Mouse (Mus musculus) embryo, embryonic 11.5 days (tissue): Measurements from ENCODE around the gene Ifnlr1.
"Not testable (repeated sequence)": the region's sequence is repeated elsewhere in the genome, so short reads cannot be mapped to it uniquely, and the experiment has no call there.

Experiments used
- DNase-seq: peaks from one replicate; pipeline ENCODE4 v3.0.0-alpha.2; 2012; ENCODE audit warnings: low read depth, low spot score

Ifnlr1 gene

GRCm38 (mm10) chr4:135685906-135686567 lies at the start of gene Ifnlr1:
TSS of gene Ifnlr1 (plus strand) at chr4:135686287.
- no peak for DNase-seq

- not testable (repeated sequence) for DNase-seq
Measured at GRCm38 (mm10) chr4:135641302-135642079, 44.6 kb upstream of the Ifnlr1 start.

- DNase-seq, result no peak
Measured at GRCm38 (mm10) chr4:135645022-135645637, 41.0 kb upstream of the Ifnlr1 start.

- DNase-seq, result no peak
Measured at GRCm38 (mm10) chr4:135652966-135653607, 33.0 kb upstream of the Ifnlr1 start.

GRCm38 (mm10) chr4:135653956-135654355 lies 32.1 kb upstream of the Ifnlr1 start:
- DNase-seq, result no peak

- DNase-seq, result no peak
Measured at GRCm38 (mm10) chr4:135655499-135655898, 30.6 kb upstream of the Ifnlr1 start.

GRCm38 (mm10) chr4:135656094-135656589 lies 29.9 kb upstream of the Ifnlr1 start:
- DNase-seq, result no peak

GRCm38 (mm10) chr4:135658484-135658883 lies 27.6 kb upstream of the Ifnlr1 start:
- no peak for DNase-seq

- DNase-seq, result no peak
Measured at GRCm38 (mm10) chr4:135658899-135659298, 27.2 kb upstream of the Ifnlr1 start.

- no peak for DNase-seq
Measured at GRCm38 (mm10) chr4:135661082-135661809, 24.8 kb upstream of the Ifnlr1 start.

- DNase-seq, result no peak
Measured at GRCm38 (mm10) chr4:135661994-135662393, 24.1 kb upstream of the Ifnlr1 start.

- DNase-seq, result no peak
Measured at GRCm38 (mm10) chr4:135664656-135665055, 21.4 kb upstream of the Ifnlr1 start.

GRCm38 (mm10) chr4:135666192-135666975 lies 19.7 kb upstream of the Ifnlr1 start:
- DNase-seq, result no peak

- DNase-seq, result peak; percentile 61
Measured at GRCm38 (mm10) chr4:135667266-135667844, 18.7 kb upstream of the Ifnlr1 start.

GRCm38 (mm10) chr4:135673507-135673906 lies 12.6 kb upstream of the Ifnlr1 start:
- DNase-seq, result no peak

- DNase-seq, result no peak
Measured at GRCm38 (mm10) chr4:135674993-135675392, 11.1 kb upstream of the Ifnlr1 start.

GRCm38 (mm10) chr4:135676476-135676875 lies 9.6 kb upstream of the Ifnlr1 start:
- no peak for DNase-seq

GRCm38 (mm10) chr4:135679316-135679715 lies 6.8 kb upstream of the Ifnlr1 start:
- no peak for DNase-seq

GRCm38 (mm10) chr4:135681789-135682188 lies 4.3 kb upstream of the Ifnlr1 start:
- no peak for DNase-seq

GRCm38 (mm10) chr4:135683553-135683952 lies 2.5 kb upstream of the Ifnlr1 start:
- no peak for DNase-seq
